Mouse (Mus musculus): ENCODE data around the gene Ppp1r15a.

- no peak for TF ChIP-seq CTCF (IDR thresholded peaks at IDR 0.05; ENCODE audit: extremely low read depth, insufficient read depth, insufficient read length, insufficient replicate concordance)
- no peak for TF ChIP-seq POLR2A (IDR thresholded peaks at IDR 0.05; ENCODE audit: low read depth, low read length)
These were observed 34.2 kb upstream of the Ppp1r15a start for GRCm38 (mm10) chr7:45560241-45560640.
